Mouse (Mus musculus) erythroblast, embryonic 14.5 days (primary cell): ENCODE measurements around the gene Nptx1. TPM values are rescaled to one million over a fixed set of nuclear protein-coding genes. Genes with fewer than 3 reads are reported as not detected.

Source experiments
- H3K27me3 ChIP-seq: 2 replicates; pipeline ENCODE4 v1.6.1; 2012; ENCODE audit warnings: inconsistent platforms; ENCODE audit not compliant: control insufficient read depth
- H3K36me3 ChIP-seq: 2 replicates; pipeline ENCODE4 v1.6.1; 2012; ENCODE audit warnings: mild to moderate bottlenecking, inconsistent platforms; ENCODE audit not compliant: control insufficient read depth
- H3K4me1 ChIP-seq: 2 replicates; pipeline ENCODE4 v1.6.1; 2012; ENCODE audit warnings: inconsistent platforms; ENCODE audit not compliant: control insufficient read depth
- H3K4me3 ChIP-seq: replicated peaks from 2 replicates; pipeline ENCODE3; 2012; ENCODE audit warnings: moderate library complexity, mild to moderate bottlenecking, inconsistent platforms
- H3K9me3 ChIP-seq: 2 replicates; pipeline ENCODE4 v1.6.1; 2012; ENCODE audit warnings: low read length, inconsistent platforms, mixed read lengths; ENCODE audit not compliant: control insufficient read depth
- GATA1 ChIP-seq: IDR thresholded peaks from 2 replicates; pipeline ENCODE4 v1.6.1; 2012; ENCODE audit warnings: low read length, inconsistent platforms, mixed read lengths
- TAL1 ChIP-seq: IDR thresholded peaks from 3 replicates; pipeline ENCODE4 v1.6.1; 2012; ENCODE audit warnings: low read length, inconsistent platforms, mixed read lengths
- polyA plus RNA-seq: library from polyadenylated mRNA; stranded (reverse); fragments of >175 nt; gene quantifications from 2 replicates; pipeline ENCODE4 v1.2.3, GENCODE M21; 2012

The Nptx1 gene
- polyA plus RNA-seq, 1 experiment: not detected

DNA sequence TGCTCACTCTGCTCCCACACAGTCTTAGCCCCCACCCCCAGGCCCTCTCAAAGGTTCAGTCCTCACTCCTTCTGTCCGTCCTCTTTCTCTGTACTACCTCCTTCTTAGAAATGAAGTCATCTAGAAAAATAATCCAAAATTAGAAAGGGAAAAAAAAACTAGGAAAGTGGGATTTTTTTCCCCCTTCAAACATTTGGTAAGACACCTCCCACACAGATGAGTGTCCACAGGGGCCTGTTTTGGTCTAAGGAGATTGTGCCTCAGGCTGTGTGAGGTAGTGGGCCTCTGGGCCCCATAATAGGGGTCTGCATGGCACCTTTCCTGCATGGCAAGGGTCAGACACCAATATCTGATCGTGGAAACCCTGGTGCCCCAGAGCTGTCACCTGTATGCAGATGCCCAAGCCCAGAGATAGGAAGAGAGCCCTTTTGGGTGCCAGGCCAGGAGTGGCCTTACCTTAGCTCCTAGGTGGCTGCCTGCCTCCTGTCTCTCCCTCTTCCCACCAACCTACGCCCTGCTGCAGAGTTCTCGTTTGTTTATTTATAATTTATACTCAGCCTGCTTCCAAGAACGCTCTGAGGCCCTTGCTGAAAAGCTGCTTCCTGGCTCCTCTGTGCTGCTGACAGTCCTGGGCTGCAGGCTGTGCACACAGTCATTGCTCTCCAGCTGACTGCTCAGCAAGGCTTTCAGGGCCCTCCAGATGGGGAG, 27.4 kb downstream of the Nptx1 start:
- TF ChIP-seq GATA1: no peak
- no peak for TF ChIP-seq TAL1
- Histone ChIP-seq H3K36me3 (no peaks in the 10 kb centered on the region), H3K9me3 (no peaks in the 10 kb centered on the region), H3K27me3 (peaks cover 14% of the 10 kb centered on the region), H3K4me1 (peaks cover 6% of the 10 kb centered on the region), H3K4me3 (no peak overlapping the region)

DNA sequence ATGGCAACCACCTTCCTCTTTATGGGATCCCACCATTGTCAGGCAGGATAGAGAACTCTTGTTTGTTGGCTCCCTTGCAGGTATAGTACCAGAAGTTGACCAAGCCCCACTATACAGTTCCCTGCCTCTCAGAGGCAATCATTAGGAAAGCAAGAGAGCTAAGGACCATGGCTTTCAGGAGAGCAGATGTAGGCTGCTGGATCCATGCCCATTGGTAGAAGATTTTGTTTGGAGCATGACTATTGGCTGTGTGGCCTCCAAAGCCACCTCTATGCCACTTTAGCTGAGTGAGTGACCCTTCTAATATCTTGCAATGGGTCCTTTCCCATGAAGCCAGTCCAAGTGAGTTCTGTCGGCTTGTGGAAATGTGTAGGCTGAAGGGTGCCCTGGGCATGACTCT, 28.2 kb downstream of the Nptx1 start:
- H3K4me3 ChIP-seq: no peak overlapping the region
- H3K9me3 ChIP-seq: no peaks in the 10 kb centered on the region
- no peaks in the 10 kb centered on the region for H3K36me3 ChIP-seq
- TF ChIP-seq TAL1 (no peak), GATA1 (no peak)
- peaks cover 21% of the 10 kb centered on the region for H3K27me3 ChIP-seq
- H3K4me1 ChIP-seq: peaks cover 2% of the 10 kb centered on the region

DNA sequence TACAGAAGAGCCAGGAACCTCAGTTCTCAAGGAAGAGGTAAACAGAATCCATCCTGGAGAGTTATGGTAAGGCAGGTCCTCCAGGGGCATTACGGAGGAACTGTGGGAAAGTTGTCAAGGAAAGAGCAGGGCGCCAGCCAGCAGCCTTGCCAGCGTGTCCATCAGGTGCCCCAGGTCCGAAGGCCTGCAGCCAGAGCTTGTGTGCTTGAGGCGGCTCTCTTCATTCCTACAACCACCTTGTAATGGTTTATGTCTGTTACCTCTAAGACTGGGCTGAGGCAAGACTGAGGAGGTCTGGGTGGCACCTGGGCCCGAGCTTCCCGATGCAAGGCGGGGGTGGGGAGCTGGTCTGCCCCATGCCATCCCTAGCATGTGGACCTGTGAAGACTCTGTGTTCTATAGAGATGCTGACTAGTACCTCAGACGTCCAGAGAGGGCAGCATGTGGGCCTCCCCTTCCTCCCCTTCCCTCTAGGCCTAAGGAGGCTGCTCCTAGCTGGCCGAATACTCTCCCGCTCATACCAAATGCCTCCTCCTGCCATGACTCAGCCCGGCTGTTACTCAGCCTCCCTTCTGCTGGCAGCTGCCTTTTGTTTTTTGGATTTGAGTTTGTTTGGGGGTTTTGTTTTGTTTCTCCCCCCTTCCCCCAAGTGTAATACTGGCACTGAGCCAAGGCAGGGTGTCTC, 30.7 kb downstream of the Nptx1 start:
- Histone ChIP-seq H3K9me3 (no peaks in the 10 kb centered on the region), H3K4me3 (no peak overlapping the region), H3K27me3 (peaks cover 33% of the 10 kb centered on the region), H3K36me3 (no peaks in the 10 kb centered on the region), H3K4me1 (no peaks in the 10 kb centered on the region)
- TF ChIP-seq GATA1 (no peak), TAL1 (no peak)

DNA sequence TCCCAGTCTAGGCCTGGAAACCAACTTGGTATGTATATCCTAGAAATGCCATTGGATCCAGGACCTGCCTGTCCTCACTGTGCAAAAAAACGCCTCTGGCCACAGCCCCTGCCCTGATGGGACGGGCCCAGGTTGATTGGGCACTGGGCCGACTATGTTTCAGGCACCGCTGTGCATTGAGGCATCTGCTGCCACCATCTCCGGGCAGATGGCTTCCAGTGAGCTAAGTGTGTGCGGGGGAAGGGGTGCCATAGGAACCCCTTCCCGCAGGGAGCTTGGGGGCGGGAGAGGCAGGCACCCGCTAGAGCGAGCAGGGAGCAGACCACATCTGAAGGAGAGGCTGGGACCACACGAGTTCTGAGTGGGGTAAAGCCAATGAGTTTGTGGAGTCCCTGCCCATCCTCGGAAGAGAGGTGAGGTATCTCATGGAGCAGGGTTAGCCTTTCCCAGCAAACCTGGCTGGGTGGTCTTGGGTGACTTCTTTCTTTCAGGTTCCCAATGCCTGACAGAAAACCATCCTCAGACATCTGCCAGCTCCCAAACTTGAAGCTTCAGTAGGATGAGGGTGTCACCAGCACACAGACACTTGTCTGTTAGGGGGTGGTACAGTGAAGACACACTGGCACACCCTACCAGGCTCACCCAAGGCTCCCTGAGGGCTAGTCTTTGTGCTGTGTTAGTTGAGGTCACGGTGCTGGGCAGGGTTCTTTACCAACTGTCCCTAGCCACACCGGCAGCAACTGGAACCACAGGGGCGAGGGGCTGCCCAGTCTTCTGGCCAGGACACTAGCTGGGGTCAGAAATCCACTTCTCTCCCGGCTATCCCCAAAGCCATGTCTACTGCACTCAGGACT, 31.5 kb downstream of the Nptx1 start:
- no peak overlapping the region for H3K4me3 ChIP-seq
- no peaks in the 10 kb centered on the region for H3K4me1 ChIP-seq
- H3K36me3 ChIP-seq: no peaks in the 10 kb centered on the region
- no peaks in the 10 kb centered on the region for H3K9me3 ChIP-seq
- TF ChIP-seq TAL1 (no peak), GATA1 (no peak)
- peaks cover 33% of the 10 kb centered on the region for H3K27me3 ChIP-seq

DNA sequence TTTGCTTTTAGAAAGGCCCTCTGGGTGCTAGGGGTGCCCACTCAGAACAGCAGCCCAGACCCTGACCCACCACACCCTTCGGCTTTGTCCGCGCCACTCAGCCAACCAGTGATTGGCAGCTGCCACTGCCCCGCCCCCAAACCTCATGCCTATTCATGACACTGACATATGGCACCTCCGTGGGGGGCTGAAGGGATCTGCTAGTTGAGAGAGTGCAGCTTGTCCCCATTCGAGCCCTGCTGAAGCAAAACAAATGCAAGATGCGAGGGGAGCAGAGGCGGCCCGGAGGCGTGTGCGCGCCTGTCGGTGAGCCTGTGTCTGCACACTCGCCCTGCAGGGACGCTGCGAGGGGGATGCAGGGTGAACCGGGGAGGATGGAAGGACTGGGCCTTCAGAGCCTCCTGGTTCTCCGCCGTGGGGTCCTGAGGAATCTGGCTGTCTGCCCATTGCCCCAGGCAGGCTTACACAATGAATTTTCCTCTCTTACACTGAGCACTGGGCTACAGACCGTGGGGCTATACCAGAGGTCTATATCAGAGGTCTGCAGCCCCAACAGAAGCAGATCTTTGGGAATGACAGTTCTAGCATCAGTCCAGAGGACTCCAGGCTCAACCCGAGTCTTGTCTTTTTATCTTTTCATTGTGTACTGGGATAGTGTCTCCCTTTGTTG, 32.5 kb downstream of the Nptx1 start:
- Histone ChIP-seq H3K4me1 (no peaks in the 10 kb centered on the region), H3K36me3 (no peaks in the 10 kb centered on the region), H3K4me3 (no peak overlapping the region), H3K27me3 (peaks cover 33% of the 10 kb centered on the region), H3K9me3 (no peaks in the 10 kb centered on the region)
- TF ChIP-seq GATA1 (no peak), TAL1 (no peak)

DNA sequence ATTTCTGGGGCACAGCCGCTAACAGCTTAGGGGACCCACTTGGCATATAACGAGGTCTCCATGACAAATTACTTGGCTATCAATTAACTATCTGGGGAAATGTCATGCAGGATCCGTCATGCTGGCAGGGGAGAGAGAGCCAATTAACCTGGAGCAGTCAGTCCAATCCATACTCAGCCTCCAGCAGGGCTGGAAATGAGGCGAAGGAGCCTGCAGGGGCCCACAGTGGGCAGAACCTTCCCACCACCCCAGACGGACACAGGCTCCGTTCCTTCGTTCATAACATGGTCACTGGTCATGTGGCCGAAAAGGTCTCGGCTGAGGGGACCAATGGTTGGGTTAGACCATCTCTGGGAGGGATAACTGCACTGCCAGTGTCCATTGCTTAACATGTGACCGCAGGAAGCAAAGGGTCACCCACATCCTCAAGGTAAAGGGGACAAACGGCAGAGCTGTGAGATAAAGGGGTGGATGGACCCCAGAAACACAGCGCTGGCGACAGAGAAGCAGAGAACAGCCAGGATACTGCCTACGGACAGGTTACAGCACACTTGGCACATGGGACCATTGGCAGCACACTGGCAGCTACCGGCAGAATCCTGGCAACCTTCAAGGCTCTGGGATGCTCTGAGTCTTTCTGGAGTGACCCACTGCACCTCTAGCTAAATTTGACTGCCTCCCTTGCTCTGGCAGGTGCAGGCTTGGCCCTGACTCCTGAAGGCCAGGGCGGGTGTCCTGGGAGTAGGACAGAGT, 33.3 kb downstream of the Nptx1 start:
- no peak overlapping the region for H3K4me3 ChIP-seq
- TF ChIP-seq TAL1 (no peak), GATA1 (no peak)

DNA sequence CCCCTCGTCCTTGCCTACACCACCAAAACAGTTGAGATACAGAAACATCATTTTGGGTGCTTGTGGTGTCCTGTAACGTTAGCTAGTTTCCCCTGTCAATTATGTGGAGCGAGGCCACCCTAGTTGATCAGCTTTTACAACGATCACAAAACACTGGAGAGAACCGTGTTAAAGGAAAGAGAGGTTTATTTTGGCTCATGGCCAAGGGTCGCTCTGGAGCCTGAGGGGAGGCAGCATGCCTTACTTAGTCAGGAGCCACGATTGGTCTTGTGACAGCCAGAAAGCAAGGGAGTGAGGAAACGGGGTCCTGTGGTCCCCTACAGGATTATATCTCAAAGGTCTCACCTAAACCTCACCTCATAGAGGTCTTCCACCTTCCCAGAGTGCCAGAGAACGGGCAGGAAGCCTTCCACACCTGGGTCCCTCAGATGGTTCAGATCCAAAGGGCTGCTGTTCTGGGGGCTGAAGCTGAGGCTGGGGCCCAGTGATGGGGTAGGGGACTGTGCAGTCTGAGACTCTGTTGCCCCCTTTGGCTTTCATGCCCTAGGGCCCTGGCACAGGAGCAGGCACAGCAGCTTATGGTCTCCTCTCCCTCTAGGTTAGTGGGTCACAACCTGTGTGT, 34.4 kb downstream of the Nptx1 start:
- Histone ChIP-seq H3K4me1 (no peaks in the 10 kb centered on the region), H3K36me3 (peaks cover 2% of the 10 kb centered on the region), H3K27me3 (peaks cover 33% of the 10 kb centered on the region), H3K4me3 (no peak overlapping the region), H3K9me3 (no peaks in the 10 kb centered on the region)
- no peak for TF ChIP-seq TAL1
- no peak for TF ChIP-seq GATA1

More for the DNA sequence above, 33.3 kb downstream of the Nptx1 start:
- Histone ChIP-seq H3K4me1 (no peaks in the 10 kb centered on the region), H3K9me3 (no peaks in the 10 kb centered on the region), H3K36me3 (no peaks in the 10 kb centered on the region), H3K27me3 (peaks cover 33% of the 10 kb centered on the region)

DNA sequence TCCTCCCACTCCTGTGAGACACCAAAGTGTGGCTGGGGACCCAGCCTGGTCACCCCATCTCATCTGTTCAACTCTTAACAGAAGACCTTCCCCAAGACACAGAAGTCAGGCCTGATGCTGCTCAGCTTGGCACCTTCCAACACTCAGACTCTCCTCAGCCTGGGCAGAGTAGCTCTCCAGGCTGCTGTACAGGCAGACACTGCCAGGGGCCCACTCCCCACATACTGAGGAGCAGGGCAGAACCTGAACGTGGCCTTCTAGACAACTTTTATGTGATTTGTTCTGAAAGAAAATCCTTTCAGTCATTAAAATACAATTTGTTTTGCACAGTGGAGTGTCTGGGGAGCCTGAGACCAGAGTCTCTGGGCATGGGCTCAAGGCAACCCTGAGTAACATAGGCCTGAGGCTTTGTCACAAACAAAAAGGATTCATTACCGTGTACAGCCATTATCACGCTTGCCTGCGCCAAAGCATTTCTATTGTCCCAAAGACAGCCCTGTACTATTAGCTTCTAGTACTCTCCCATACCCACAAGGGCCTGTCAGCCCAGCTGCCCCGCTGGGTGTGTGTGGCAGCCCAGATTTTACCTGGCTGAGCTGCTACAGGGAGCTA, 38.3 kb downstream of the Nptx1 start:
- Histone ChIP-seq H3K4me3 (no peak overlapping the region), H3K27me3 (peaks cover 12% of the 10 kb centered on the region)

More for the DNA sequence above, 38.3 kb downstream of the Nptx1 start:
- Histone ChIP-seq H3K4me1 (no peaks in the 10 kb centered on the region), H3K9me3 (no peaks in the 10 kb centered on the region), H3K36me3 (peaks cover 29% of the 10 kb centered on the region)
- TF ChIP-seq GATA1 (no peak), TAL1 (no peak)
